Mouse (Mus musculus): ENCODE measurements at regions not wholly inside any gene's neighbourhood (a gene's known extent, or its start where the extent isn't known, plus 50 kb on each side); places are given as distances from the start of the nearest gene placed in this dataset.

DNA sequence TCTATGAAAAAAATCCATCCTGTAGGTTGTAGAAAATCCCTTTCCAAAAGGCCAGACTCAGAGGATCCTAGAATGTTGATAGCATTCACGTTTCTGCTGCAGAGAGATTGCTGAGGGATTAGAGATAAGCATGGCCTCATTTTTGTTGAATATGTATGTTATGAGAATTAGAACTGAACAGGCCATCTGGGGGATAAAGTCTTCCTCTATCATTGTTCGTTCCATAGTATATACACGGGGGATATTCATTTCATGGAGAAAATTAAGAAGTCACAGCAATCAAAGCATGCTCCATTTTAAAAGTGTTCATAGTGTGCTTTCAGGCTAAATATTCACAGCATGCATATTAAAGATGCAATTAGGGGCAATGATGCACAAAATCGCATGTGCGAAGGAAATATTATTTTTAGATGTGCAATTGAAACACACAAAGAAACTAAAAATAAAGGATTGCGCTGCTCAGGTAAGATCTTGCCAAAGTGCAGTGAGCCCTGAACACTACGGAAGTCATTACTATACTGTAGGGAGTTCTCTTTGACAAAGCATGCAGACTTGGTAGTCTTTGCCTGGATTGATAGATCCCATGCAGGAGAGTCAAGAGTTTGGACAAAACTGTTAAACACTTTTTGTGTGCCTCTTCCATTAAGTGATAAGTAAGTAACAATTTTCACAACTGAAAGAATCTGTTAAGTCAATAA lies 511.5 kb downstream of the Phf3 start:
- Histone ChIP-seq H3K27me3 (ENCODE audit: control insufficient read depth, insufficient read depth, low read length) (no peaks in the 10 kb centered on the region), H3K4me3 (ENCODE audit: low read depth, low read length) (no peak overlapping the region), H3K9me3 (ENCODE audit: control insufficient read depth, low read length) (no peaks in the 10 kb centered on the region), H3K36me3 (ENCODE audit: control insufficient read depth, insufficient read depth, low read length) (no peaks in the 10 kb centered on the region), H3K27ac (replicated peaks; ENCODE audit: low read depth, low read length) (no peak overlapping the region), H3K9ac (ENCODE audit: low read length) (no peak overlapping the region), H3K4me2 (ENCODE audit: low read depth, severe bottlenecking) (no peak overlapping the region), H3K4me1 (ENCODE audit: control insufficient read depth, insufficient read depth, low read length) (no peaks in the 10 kb centered on the region)
- WGBS, result 87% methylated on average over 7 of the region's 7 CpGs
- ATAC-seq (ENCODE audit: insufficient number of reproducible peaks, low FRiP score, low TSS enrichment, low read depth), result no peak
- DNase-seq (ENCODE audit: low spot score), result no peak

DNA sequence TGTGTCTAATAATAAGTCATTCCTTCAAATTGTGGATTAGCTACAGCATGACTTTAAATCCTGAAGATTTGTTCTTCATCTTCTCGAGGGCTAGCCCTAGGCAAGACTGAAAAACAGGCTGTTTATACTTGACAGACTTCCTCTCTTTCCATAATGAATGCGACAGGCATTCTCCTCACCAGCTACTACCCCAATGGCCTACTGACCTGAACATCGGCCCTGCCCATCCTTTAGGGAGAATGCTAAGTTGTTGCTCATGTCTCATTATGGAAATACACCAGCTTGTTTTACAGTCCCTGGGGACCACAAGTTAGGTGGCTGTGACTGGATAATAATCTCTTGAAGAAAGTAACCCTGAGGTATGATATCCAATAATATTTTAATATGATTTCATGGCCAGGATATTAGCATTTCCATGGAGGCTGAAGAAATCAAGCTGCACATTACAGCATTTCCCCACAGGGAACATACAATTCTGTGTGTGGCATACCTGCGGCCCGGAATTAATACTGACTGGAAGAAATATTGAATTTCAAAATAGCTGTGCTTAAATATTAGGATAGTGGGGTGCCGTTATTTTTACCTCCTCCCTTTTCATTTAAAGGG lies 553.0 kb downstream of the Phf3 start:
- DNase-seq (ENCODE audit: low spot score), result no peak
- Histone ChIP-seq H3K27me3 (ENCODE audit: control insufficient read depth, insufficient read depth, low read length) (no peaks in the 10 kb centered on the region), H3K27ac (replicated peaks; ENCODE audit: low read depth, low read length) (no peak overlapping the region), H3K4me3 (ENCODE audit: low read depth, low read length) (no peak overlapping the region), H3K9me3 (ENCODE audit: control insufficient read depth, low read length) (no peaks in the 10 kb centered on the region), H3K4me2 (ENCODE audit: low read depth, severe bottlenecking) (no peak overlapping the region), H3K9ac (ENCODE audit: low read length) (no peak overlapping the region), H3K36me3 (ENCODE audit: control insufficient read depth, insufficient read depth, low read length) (no peaks in the 10 kb centered on the region), H3K4me1 (ENCODE audit: control insufficient read depth, insufficient read depth, low read length) (no peaks in the 10 kb centered on the region)
- ATAC-seq (ENCODE audit: insufficient number of reproducible peaks, low FRiP score, low TSS enrichment, low read depth), result no peak
- 83% methylated on average over 6 of the region's 6 CpGs for WGBS

DNA sequence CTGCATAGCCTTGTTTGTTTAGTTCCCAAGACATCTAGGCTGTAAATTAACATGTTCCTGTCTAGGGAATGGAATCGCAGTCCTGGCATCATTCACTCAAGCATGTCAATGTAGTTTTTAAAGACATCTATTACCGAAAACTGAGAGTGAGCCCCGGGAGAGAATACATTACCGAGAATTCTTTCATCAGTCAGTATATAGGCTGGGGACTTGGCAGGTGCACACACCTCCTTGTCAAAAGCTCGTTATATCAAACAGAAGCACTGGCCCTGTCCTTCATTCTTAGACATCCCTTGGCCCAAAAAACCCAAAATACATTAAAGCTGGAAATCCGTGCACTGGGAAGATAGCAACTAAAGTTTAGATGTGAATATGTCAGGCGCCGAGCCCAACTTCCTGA lies 555.5 kb downstream of the Phf3 start:
- Histone ChIP-seq H3K4me3 (ENCODE audit: low read depth, low read length) (no peak overlapping the region), H3K4me2 (ENCODE audit: low read depth, severe bottlenecking) (no peak overlapping the region), H3K9me3 (ENCODE audit: control insufficient read depth, low read length) (no peaks in the 10 kb centered on the region), H3K36me3 (ENCODE audit: control insufficient read depth, insufficient read depth, low read length) (no peaks in the 10 kb centered on the region), H3K4me1 (ENCODE audit: control insufficient read depth, insufficient read depth, low read length) (no peaks in the 10 kb centered on the region), H3K27me3 (ENCODE audit: control insufficient read depth, insufficient read depth, low read length) (no peaks in the 10 kb centered on the region), H3K27ac (replicated peaks; ENCODE audit: low read depth, low read length) (no peak overlapping the region), H3K9ac (ENCODE audit: low read length) (no peak overlapping the region)
- DNase-seq (ENCODE audit: low spot score) (no peak), ATAC-seq (ENCODE audit: insufficient number of reproducible peaks, low FRiP score, low TSS enrichment, low read depth) (no peak)
- WGBS, result 93% methylated on average over 8 of the region's 8 CpGs

DNA sequence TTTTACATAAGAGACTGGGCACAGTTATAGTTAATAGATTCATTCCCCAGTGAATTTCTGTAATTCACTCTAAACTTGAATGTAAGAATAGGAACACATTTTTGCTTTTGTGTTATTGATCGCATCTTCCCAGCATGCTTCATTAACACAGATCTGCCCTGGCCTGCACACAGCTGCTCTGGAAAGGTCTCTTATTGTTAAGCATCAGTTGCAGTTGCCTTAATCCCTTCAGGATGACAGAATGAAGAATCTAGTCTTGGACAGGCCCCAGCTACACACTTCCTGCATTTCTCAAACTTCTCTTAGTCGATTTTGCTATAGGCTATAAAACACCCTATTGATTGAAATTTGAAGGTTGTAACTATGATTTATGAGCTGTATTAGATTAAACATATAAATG lies 584.6 kb downstream of the Phf3 start:
- H3K4me2 ChIP-seq (ENCODE audit: low read depth, severe bottlenecking), result no peak overlapping the region
- no peak overlapping the region for H3K4me3 ChIP-seq (ENCODE audit: low read depth, low read length)
- ATAC-seq (ENCODE audit: insufficient number of reproducible peaks, low FRiP score, low TSS enrichment, low read depth), result no peak
- H3K36me3 ChIP-seq (ENCODE audit: control insufficient read depth, insufficient read depth, low read length), result no peaks in the 10 kb centered on the region
- no peaks in the 10 kb centered on the region for H3K9me3 ChIP-seq (ENCODE audit: control insufficient read depth, low read length)
- no peak overlapping the region for H3K9ac ChIP-seq (ENCODE audit: low read length)
- no peaks in the 10 kb centered on the region for H3K4me1 ChIP-seq (ENCODE audit: control insufficient read depth, insufficient read depth, low read length)
- no peak overlapping the region for H3K27ac ChIP-seq (replicated peaks; ENCODE audit: low read depth, low read length)
- no peak for DNase-seq (ENCODE audit: low spot score)
- no peaks in the 10 kb centered on the region for H3K27me3 ChIP-seq (ENCODE audit: control insufficient read depth, insufficient read depth, low read length)
- WGBS, result 82% methylated on average over 2 of the region's 2 CpGs

DNA sequence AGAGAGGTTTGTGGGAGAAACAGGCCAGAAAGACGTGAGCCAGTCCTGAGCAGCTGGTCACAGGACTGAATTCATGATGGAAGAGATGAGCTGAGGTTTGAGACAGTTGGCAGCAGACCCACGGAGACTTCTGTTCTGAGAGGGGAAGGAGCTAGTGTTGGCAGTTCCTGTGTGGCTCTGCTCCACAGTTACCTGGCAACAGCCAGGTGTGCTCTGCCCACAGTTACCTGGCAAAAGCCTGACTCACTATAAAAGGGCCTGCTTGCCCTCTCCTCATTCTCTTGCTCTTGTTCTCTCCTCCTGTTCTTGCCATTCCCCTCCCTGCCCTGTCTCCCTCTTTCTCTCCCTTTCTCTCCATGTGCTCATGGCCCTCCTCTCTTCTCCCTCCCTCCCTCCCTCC lies 611.3 kb downstream of the Phf3 start:
- H3K27me3 ChIP-seq (ENCODE audit: control insufficient read depth, insufficient read depth, low read length), result no peaks in the 10 kb centered on the region
- H3K4me2 ChIP-seq (ENCODE audit: low read depth, severe bottlenecking), result no peak overlapping the region
- H3K4me3 ChIP-seq (ENCODE audit: low read depth, low read length), result no peak overlapping the region
- no peaks in the 10 kb centered on the region for H3K36me3 ChIP-seq (ENCODE audit: control insufficient read depth, insufficient read depth, low read length)
- DNase-seq (ENCODE audit: low spot score) (no peak), ATAC-seq (ENCODE audit: insufficient number of reproducible peaks, low FRiP score, low TSS enrichment, low read depth) (no peak)
- H3K9me3 ChIP-seq (ENCODE audit: control insufficient read depth, low read length), result no peaks in the 10 kb centered on the region
- H3K9ac ChIP-seq (ENCODE audit: low read length), result no peak overlapping the region
- no peaks in the 10 kb centered on the region for H3K4me1 ChIP-seq (ENCODE audit: control insufficient read depth, insufficient read depth, low read length)
- WGBS, result 61% methylated on average over 2 of the region's 2 CpGs
- H3K27ac ChIP-seq (replicated peaks; ENCODE audit: low read depth, low read length), result no peak overlapping the region

DNA sequence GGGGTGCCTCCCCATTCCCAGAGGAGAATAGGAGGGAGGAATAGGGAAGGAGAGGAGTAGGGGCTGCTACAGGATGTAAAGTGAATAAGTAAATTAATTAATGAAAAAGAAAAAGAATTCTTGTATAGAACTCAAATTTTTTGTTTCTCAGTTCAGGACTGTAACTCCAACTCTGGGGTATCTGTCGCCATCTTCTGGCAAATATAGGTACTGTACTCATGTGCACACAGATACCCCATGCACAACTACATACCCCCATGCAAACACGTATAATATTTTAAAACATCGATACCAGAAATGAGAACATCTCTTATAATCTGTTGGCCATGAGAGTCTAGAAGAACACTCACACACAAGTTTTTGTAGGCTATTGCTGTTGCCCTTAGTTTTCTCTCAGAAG lies 614.2 kb downstream of the Phf3 start:
- ATAC-seq (ENCODE audit: insufficient number of reproducible peaks, low FRiP score, low TSS enrichment, low read depth) (no peak), DNase-seq (ENCODE audit: low spot score) (no peak)
- no peaks in the 10 kb centered on the region for H3K36me3 ChIP-seq (ENCODE audit: control insufficient read depth, insufficient read depth, low read length)
- no peak overlapping the region for H3K27ac ChIP-seq (replicated peaks; ENCODE audit: low read depth, low read length)
- H3K4me3 ChIP-seq (ENCODE audit: low read depth, low read length), result no peak overlapping the region
- no peak overlapping the region for H3K9ac ChIP-seq (ENCODE audit: low read length)
- no peak overlapping the region for H3K4me2 ChIP-seq (ENCODE audit: low read depth, severe bottlenecking)
- H3K4me1 ChIP-seq (ENCODE audit: control insufficient read depth, insufficient read depth, low read length), result no peaks in the 10 kb centered on the region
- no peaks in the 10 kb centered on the region for H3K27me3 ChIP-seq (ENCODE audit: control insufficient read depth, insufficient read depth, low read length)
- WGBS, result 73% methylated on average over 3 of the region's 3 CpGs
- no peaks in the 10 kb centered on the region for H3K9me3 ChIP-seq (ENCODE audit: control insufficient read depth, low read length)

DNA sequence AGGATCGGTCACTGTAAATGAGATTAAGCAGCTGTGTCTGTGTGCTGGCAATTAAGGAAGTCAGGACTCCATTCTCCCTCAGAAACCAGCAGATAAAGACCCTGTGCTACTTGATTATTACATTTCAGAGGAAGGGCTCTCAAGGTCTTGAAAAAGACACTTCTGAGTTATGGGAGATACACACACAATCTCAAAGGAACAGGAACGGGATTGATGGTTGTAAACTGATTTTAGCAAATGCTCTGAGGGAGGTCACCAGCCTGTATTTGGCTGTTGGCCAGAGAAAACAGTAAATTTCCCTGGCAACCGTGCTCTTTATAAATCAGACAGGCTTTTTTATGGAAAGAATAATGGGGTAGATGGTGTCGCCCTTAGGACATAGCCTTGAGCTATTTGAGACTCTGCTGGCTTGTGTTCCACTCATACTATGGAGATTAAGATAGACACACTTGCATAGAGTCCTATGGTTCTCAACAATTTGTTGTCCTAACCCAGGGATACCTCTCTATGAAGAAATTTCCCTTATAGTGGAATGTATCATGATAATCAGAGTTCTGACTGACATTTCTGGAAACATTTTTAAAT lies 656.9 kb downstream of the Phf3 start:
- H3K36me3 ChIP-seq (ENCODE audit: control insufficient read depth, insufficient read depth, low read length), result no peaks in the 10 kb centered on the region
- no peaks in the 10 kb centered on the region for H3K4me1 ChIP-seq (ENCODE audit: control insufficient read depth, insufficient read depth, low read length)
- H3K4me2 ChIP-seq (ENCODE audit: low read depth, severe bottlenecking), result no peak overlapping the region
- H3K9me3 ChIP-seq (ENCODE audit: control insufficient read depth, low read length), result no peaks in the 10 kb centered on the region
- 66% methylated on average over 4 of the region's 4 CpGs for WGBS
- no peak overlapping the region for H3K27ac ChIP-seq (replicated peaks; ENCODE audit: low read depth, low read length)
- H3K9ac ChIP-seq (ENCODE audit: low read length), result no peak overlapping the region
- no peak overlapping the region for H3K4me3 ChIP-seq (ENCODE audit: low read depth, low read length)
- no peaks in the 10 kb centered on the region for H3K27me3 ChIP-seq (ENCODE audit: control insufficient read depth, insufficient read depth, low read length)
- ATAC-seq (ENCODE audit: insufficient number of reproducible peaks, low FRiP score, low TSS enrichment, low read depth) (no peak), DNase-seq (ENCODE audit: low spot score) (no peak)

DNA sequence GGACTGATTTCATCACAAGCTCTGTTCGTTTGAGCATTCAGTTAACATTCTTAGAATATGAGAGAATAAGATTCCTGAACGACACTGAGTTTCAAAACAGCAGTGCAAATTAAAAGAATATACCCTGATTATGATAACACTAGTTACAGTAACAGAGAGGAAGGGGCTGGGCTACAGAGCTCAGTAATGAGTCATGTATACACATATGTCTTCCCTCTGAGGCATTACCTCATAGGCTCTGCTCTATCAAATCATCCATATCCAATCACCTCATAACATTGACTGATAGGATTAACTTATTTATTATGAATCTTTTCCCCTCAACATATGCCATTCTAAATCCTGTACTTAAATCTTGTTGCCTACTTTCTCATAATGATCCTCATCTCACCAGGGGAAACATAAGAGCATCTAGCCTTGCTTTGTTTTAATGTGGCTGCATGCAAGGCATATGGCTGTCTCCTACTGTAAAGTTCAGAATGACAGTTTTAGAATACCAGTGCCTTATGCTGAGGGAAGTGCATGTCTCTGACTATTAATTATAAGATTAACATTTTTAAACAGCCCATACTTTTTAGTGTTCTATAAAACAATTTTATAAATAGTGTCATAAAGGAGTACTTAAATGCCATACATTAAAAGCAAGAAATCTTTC lies 669.0 kb downstream of the Phf3 start:
- no peak overlapping the region for H3K4me2 ChIP-seq (ENCODE audit: low read depth, severe bottlenecking)
- no peaks in the 10 kb centered on the region for H3K36me3 ChIP-seq (ENCODE audit: control insufficient read depth, insufficient read depth, low read length)
- H3K9ac ChIP-seq (ENCODE audit: low read length), result no peak overlapping the region
- 77% methylated on average over 2 of the region's 2 CpGs for WGBS
- no peaks in the 10 kb centered on the region for H3K27me3 ChIP-seq (ENCODE audit: control insufficient read depth, insufficient read depth, low read length)
- DNase-seq (ENCODE audit: low spot score) (no peak), ATAC-seq (ENCODE audit: insufficient number of reproducible peaks, low FRiP score, low TSS enrichment, low read depth) (no peak)
- H3K27ac ChIP-seq (replicated peaks; ENCODE audit: low read depth, low read length), result no peak overlapping the region
- no peaks in the 10 kb centered on the region for H3K9me3 ChIP-seq (ENCODE audit: control insufficient read depth, low read length)
- no peak overlapping the region for H3K4me3 ChIP-seq (ENCODE audit: low read depth, low read length)
- H3K4me1 ChIP-seq (ENCODE audit: control insufficient read depth, insufficient read depth, low read length), result no peaks in the 10 kb centered on the region

Data from limb, embryonic 11.5 days (tissue).